Comparison of ENCODE assay signal across 8 mouse cellular contexts in genomic region chr1:162359270-162359669, GRCm38 (mm10).
DNase-seq lines count a peak whose midpoint lies in the region; ATAC-seq and TF ChIP-seq lines count a peak whose summit lies in the region.

No protein-coding gene starts in this region.

- no peak overlapping the region for H3K4me3 ChIP-seq in intestine, embryonic 16.5 days (ENCODE audit: low read length)
- H3K4me3 ChIP-seq in intestine, embryonic 15.5 days (replicated peaks): no peak overlapping the region
- H3K4me3 ChIP-seq in cortical plate, adult 2 months (ENCODE audit: insufficient read depth, low read length): no peak overlapping the region
- H3K4me3 ChIP-seq in heart, embryonic 16.5 days (ENCODE audit: low read length): no peak overlapping the region

- TF ChIP-seq CTCF in cortical plate, adult 2 months (IDR thresholded peaks at IDR 0.05; ENCODE audit: extremely low read depth, insufficient read depth, low read length): peak; percentile 88

- no peak for TF ChIP-seq POLR2A in cortical plate, adult 2 months (IDR thresholded peaks at IDR 0.05; ENCODE audit: extremely low read depth, insufficient read depth, low read length)

- H3K9ac ChIP-seq in intestine, embryonic 16.5 days (ENCODE audit: low read depth, low read length): no peak overlapping the region
- H3K9ac ChIP-seq in intestine, embryonic 15.5 days: no peak overlapping the region
- no peak overlapping the region for H3K9ac ChIP-seq in heart, embryonic 16.5 days (ENCODE audit: low read length)

- no peaks in the 10 kb centered on the region for H3K27me3 ChIP-seq in intestine, embryonic 16.5 days (replicated peaks; ENCODE audit: control insufficient read depth, insufficient read depth, low read length)
- no peaks in the 10 kb centered on the region for H3K27me3 ChIP-seq in intestine, embryonic 15.5 days (replicated peaks)
- H3K27me3 ChIP-seq in heart, embryonic 16.5 days (ENCODE audit: control insufficient read depth, insufficient read depth, low read length): no peaks in the 10 kb centered on the region

- no peaks in the 10 kb centered on the region for H3K36me3 ChIP-seq in intestine, embryonic 16.5 days (ENCODE audit: control insufficient read depth, insufficient read depth, low read length)
- H3K36me3 ChIP-seq in intestine, embryonic 15.5 days: no peaks in the 10 kb centered on the region
- H3K36me3 ChIP-seq in heart, embryonic 16.5 days (ENCODE audit: control insufficient read depth, insufficient read depth): no peaks in the 10 kb centered on the region

- H3K4me2 ChIP-seq in intestine, embryonic 16.5 days (ENCODE audit: low read depth, low read length): no peak overlapping the region
- H3K4me2 ChIP-seq in intestine, embryonic 15.5 days (replicated peaks): no peak overlapping the region
- no peak overlapping the region for H3K4me2 ChIP-seq in heart, embryonic 16.5 days (ENCODE audit: low read depth, low read length)

- no peak overlapping the region for H3K27ac ChIP-seq in intestine, embryonic 16.5 days (ENCODE audit: low read length)
- no peak overlapping the region for H3K27ac ChIP-seq in intestine, embryonic 15.5 days
- no peak overlapping the region for H3K27ac ChIP-seq in cortical plate, adult 2 months (ENCODE audit: insufficient read depth, low read length)
- no peak overlapping the region for H3K27ac ChIP-seq in heart, embryonic 16.5 days (ENCODE audit: low read length)

- peak; percentile 75 to 81 for DNase-seq in kidney, postnatal 4 days
- peak; percentile 51 to 60 for DNase-seq in lung, adult 18-20 months
- DNase-seq in ovary, postnatal 14 days (ENCODE audit: low spot score): peak; percentile 23
- no peak for DNase-seq in spleen, postnatal 4 days (ENCODE audit: low spot score in 2 of 2)

- ATAC-seq in intestine, embryonic 16.5 days: peak; percentile 58
- ATAC-seq in intestine, embryonic 15.5 days: no peak
- peak; percentile 49; the same call in 1 of the 2 replicates for ATAC-seq in heart, embryonic 16.5 days (replicated peaks; ENCODE audit: extremely low read depth, insufficient read depth, low FRiP score)

- WGBS in intestine, embryonic 16.5 days: 63% methylated on average over 8 of the region's 8 CpGs
- WGBS in intestine, embryonic 15.5 days: 72% methylated on average over 8 of the region's 8 CpGs
- WGBS in heart, embryonic 16.5 days: 54% methylated on average over 8 of the region's 8 CpGs

- H3K9me3 ChIP-seq in intestine, embryonic 16.5 days (ENCODE audit: control insufficient read depth, low read length): no peaks in the 10 kb centered on the region
- no peaks in the 10 kb centered on the region for H3K9me3 ChIP-seq in intestine, embryonic 15.5 days
- no peaks in the 10 kb centered on the region for H3K9me3 ChIP-seq in heart, embryonic 16.5 days (replicated peaks; ENCODE audit: control insufficient read depth, low read length)

- no peaks in the 10 kb centered on the region; the same call in 1 of the 2 replicates for H3K4me1 ChIP-seq in intestine, embryonic 16.5 days (ENCODE audit: control insufficient read depth, insufficient read depth, low read length)
- no peaks in the 10 kb centered on the region for H3K4me1 ChIP-seq in intestine, embryonic 15.5 days (replicated peaks)
- H3K4me1 ChIP-seq in cortical plate, adult 2 months (ENCODE audit: control insufficient read depth, insufficient read depth, low read length): peaks cover 1% of the 10 kb centered on the region; the same call in 1 of the 2 replicates
- H3K4me1 ChIP-seq in heart, embryonic 16.5 days (ENCODE audit: control insufficient read depth, insufficient read depth, low read length): peaks cover 16% of the 10 kb centered on the region

Comparison
In these comparisons a context has a peak if more than half of its experiments do, and no peak if none do; other contexts are left out.
1. DNase-seq: peak in kidney, postnatal 4 days (2 of 2), lung, adult 18-20 months (2 of 2) and ovary, postnatal 14 days (single experiment); none in spleen, postnatal 4 days (0 of 2).